Mouse (Mus musculus) forebrain, postnatal 0 days (tissue): ENCODE results near the gene Rnd2. TPM values are rescaled to one million over a fixed set of nuclear protein-coding genes. Genes with fewer than 3 reads are reported as not detected.
"Not testable (repeated sequence)": the region's sequence is repeated elsewhere in the genome, so short reads cannot be mapped to it uniquely, and the experiment has no call there.

ENCODE experiments used
- ATAC-seq: fragments of 200-750 bp; cut with Nextera tagmentation; 2 replicates; pipeline ENCODE4 v1.8.0; 2017; ENCODE audit warnings: mild to moderate bottlenecking, moderate library complexity
- DNase-seq: peaks from one replicate; pipeline ENCODE4 v3.0.0-alpha.2; 2015
- H3K27ac ChIP-seq: fragments of 300-500 bp; sonication (generic); 2 replicates; pipeline ENCODE4 v1.5.1; 2014; ENCODE audit warnings: low read depth, mild to moderate bottlenecking, antibody characterized with exemption, low read length, moderate library complexity, mixed read lengths
- H3K27me3 ChIP-seq: fragments of 300-500 bp; sonication (generic); 2 replicates; pipeline ENCODE4 v1.6.1; 2014; ENCODE audit warnings: mild to moderate bottlenecking, low read length, mixed read lengths; ENCODE audit not compliant: insufficient read depth
- H3K36me3 ChIP-seq: fragments of 300-500 bp; sonication (generic); 2 replicates; pipeline ENCODE4 v1.6.1; 2014; ENCODE audit warnings: mild to moderate bottlenecking, moderate library complexity; ENCODE audit not compliant: insufficient read depth
- H3K4me1 ChIP-seq: fragments of 300-500 bp; sonication (generic); 2 replicates; pipeline ENCODE4 v1.6.1; 2014; ENCODE audit warnings: antibody characterized with exemption; ENCODE audit not compliant: insufficient read depth
- H3K4me2 ChIP-seq: fragments of 300-500 bp; sonication (generic); 2 replicates; pipeline ENCODE4 v1.6.1; 2014; ENCODE audit warnings: low read depth, mild to moderate bottlenecking, moderate library complexity
- H3K4me3 ChIP-seq: fragments of 300-500 bp; sonication (generic); 2 replicates; pipeline ENCODE4 v1.5.1; 2014; ENCODE audit warnings: low read depth, low read length, mixed read lengths
- H3K9ac ChIP-seq: fragments of 300-500 bp; sonication (generic); 2 replicates; pipeline ENCODE4 v1.6.1; 2014; ENCODE audit warnings: mild to moderate bottlenecking
- H3K9me3 ChIP-seq: fragments of 300-500 bp; sonication (generic); 2 replicates; pipeline ENCODE4 v1.6.1; 2016; ENCODE audit warnings: low read length
- CTCF ChIP-seq: sonication (generic); IDR thresholded peaks from 2 replicates; pipeline ENCODE4 v1.5.1; 2016; ENCODE audit warnings: antibody characterized with exemption, control low read depth, low read depth
- WGBS: fragments of 180-500 bp; shearing (Covaris S2); extraction: QIAGEN DNeasy Blood & Tissue Kit; methylation state at CpG from one replicate; pipeline ENCODE4 v1.1.7; 2014; 5-methylcytosine and 5-hydroxymethylcytosine counted together
- polyA plus RNA-seq: library from polyadenylated mRNA; unstranded; fragments of >200 nt; fragmentation: Nextera tagmentation; extraction: Ambion mirVana; gene quantifications from 2 replicates; pipeline ENCODE4 v1.2.1, GENCODE M21; 2015
- total RNA-seq: library from RNA; depleted of rRNA; stranded (reverse); fragments of >200 nt; gene quantifications from 2 replicates; pipeline ENCODE4 v1.2.3, GENCODE M21; 2014

Gene Rnd2
- total and polyA plus RNA-seq, 2 experiments from 2014 or later = 71.4 to 96.6 TPM

DNA sequence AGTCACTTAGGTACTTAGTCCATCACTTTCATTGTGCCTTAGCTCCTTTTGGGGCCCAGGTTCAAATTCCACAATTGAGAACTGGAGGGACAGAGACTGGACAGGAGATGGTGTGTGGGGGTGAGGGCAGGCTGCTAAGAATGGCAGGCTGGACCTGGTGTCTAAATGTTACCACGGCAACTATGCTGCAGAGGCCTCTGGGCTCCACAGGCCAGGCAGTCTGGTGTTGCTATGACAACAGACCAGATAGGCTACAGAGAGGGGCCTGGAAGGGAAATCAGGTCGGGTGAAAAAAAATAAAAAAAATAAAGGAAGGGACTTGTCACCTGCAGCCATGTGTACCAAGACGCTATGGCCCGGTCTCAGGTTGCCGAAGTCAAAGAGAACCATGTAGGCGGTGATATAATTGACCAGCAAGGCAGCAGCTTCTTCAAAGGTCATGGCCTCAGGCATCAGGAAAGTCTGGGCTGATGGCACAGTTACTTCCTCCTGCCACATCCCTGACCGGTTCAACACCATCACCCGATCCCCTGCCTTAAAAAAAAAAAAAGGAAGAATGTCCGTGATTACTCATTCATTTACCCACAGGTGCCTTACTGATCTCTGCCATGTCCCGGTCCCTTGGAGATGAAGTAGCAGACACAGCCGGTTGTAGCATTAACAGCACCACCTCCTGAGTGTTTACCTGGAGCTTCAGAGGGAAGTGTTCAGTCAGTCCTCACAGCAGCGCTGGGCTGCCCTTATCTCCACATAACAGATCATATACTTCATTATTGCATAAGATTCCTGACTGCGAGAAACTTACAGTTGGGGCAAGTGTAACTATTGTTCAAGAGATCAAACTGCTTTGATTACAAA lies 2.0 kb upstream of the Rnd2 start:
- Histone ChIP-seq H3K9me3 (no peaks in the 10 kb centered on the region), H3K9ac (no peak overlapping the region), H3K4me1 (peaks cover 14% of the 10 kb centered on the region), H3K36me3 (peaks cover 43% of the 10 kb centered on the region), H3K27ac (no peak overlapping the region), H3K4me2 (peak overlapping the region; percentile 85), H3K27me3 (no peaks in the 10 kb centered on the region), H3K4me3 (no peak overlapping the region)
- DNase-seq (no peak), ATAC-seq (no peak; the same call in 1 of the 2 replicates)
- TF ChIP-seq CTCF = no peak
- WGBS = 36% methylated on average over 13 of the region's 13 CpGs

- H3K9me3 ChIP-seq = no peaks in the 10 kb centered on the region
- peaks cover 14% of the 10 kb centered on the region for H3K4me1 ChIP-seq
- H3K27ac ChIP-seq = peak overlapping the region; percentile 78
- H3K36me3 ChIP-seq = peaks cover 22% of the 10 kb centered on the region
- peak; percentile 50 for TF ChIP-seq CTCF
- H3K27me3 ChIP-seq = no peaks in the 10 kb centered on the region
- H3K4me3 ChIP-seq = peak overlapping the region; percentile 78
- WGBS = 3% methylated on average over 51 of the region's 51 CpGs
- peak overlapping the region; percentile 85 for H3K4me2 ChIP-seq
- H3K9ac ChIP-seq = peak overlapping the region; percentile 70
- ATAC-seq (peak; percentile 61), DNase-seq (peak; percentile 82)
These were observed 486 bp downstream of the Rnd2 start for GRCm38 (mm10) chr11:101465101-101465868.

DNA sequence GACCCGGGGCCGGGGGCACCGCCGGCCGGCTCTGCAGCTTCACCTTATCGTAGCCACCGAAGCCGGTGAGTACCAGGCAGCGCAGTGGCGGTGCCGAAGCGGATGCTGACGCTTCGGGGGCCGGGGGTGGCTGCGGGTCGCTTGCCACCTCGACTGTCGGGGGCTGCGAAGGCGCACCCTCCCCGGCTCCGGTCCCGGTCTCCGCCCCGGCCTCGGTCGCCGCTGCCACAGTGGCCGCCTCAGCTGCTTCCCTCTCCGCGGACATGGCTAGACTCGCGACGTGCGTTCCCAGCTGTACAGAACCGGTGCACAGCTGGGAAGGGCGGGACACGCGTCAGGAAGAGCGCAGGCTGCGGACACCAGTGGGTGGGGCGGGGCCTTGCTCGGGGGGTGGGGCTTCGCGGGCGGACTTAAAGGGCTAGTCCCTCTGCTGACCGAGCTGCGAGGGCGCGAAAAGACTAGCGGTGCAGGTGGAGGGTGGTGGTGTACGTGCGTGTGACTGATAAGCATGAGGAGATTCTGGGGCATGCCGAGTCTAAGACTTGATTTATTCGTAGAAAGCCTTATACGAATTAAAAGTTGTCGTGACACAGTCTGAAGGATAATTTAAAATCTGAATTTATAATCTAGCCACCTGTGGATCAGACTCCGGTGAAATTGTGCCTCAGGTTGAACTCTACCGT lies 1.2 kb downstream of the Rnd2 start, which contains the start of gene Vat1:
Gene Vat1, minus strand, starts transcription at position 362 of the 683 bp plus-strand sequence.
- no peaks in the 10 kb centered on the region for H3K27me3 ChIP-seq
- 1% methylated on average over 53 of the region's 60 CpGs for WGBS
- peak within 1 kb of the TSS; percentile 85 for H3K4me2 ChIP-seq
- H3K27ac ChIP-seq = peak within 1 kb of the TSS; percentile 78
- peak within 1 kb of the TSS; percentile 70 for H3K9ac ChIP-seq
- TF ChIP-seq CTCF = no peak
- H3K4me1 ChIP-seq = peaks cover 14% of the 10 kb centered on the region
- H3K4me3 ChIP-seq = peak within 1 kb of the TSS; percentile 78
- H3K36me3 ChIP-seq = peaks cover 22% of the 10 kb centered on the region
- DNase-seq = peak; percentile 81
- ATAC-seq = peak; percentile 65
- no peaks in the 10 kb centered on the region for H3K9me3 ChIP-seq

DNA sequence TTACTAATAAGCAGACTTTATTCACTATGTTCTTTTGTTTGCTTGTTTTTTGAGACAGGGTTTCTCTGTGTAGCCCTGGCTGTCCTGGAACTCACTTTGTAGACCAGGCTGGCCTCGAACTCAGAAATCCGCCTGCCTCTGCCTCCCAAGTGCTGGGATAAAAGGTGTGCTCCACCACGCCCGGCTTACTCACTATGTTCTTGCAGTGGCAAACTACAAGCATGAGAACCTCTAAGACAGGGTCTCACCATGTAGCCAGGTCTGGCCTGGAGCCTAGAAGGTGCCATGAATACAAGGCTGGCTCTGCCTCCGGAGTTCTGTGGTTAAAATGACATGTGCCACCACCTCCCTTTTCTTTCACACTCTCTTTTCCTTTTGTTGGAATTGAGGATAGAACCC lies 1.8 kb downstream of the Rnd2 start:
- WGBS = 53% methylated on average over 5 of the region's 5 CpGs
- not testable (repeated sequence) for H3K9me3 ChIP-seq
- H3K4me1 ChIP-seq = peaks cover 14% of the 10 kb centered on the region

GRCm38 (mm10) chr11:101467477-101468262 lies 2.9 kb downstream of the Rnd2 start:
- no peaks in the 10 kb centered on the region for H3K27me3 ChIP-seq
- peak; percentile 83 for DNase-seq
- peak overlapping the region; percentile 85 for H3K4me2 ChIP-seq
- H3K9me3 ChIP-seq = no peaks in the 10 kb centered on the region
- H3K9ac ChIP-seq = peak overlapping the region; percentile 74
- peaks cover 14% of the 10 kb centered on the region for H3K4me1 ChIP-seq
- ATAC-seq = peak; percentile 66
- TF ChIP-seq CTCF = peak; percentile 71
- 2% methylated on average over 54 of the region's 54 CpGs for WGBS
- peak overlapping the region; percentile 70 for H3K4me3 ChIP-seq
- H3K36me3 ChIP-seq = peaks cover 16% of the 10 kb centered on the region
- peak overlapping the region; percentile 78 for H3K27ac ChIP-seq

More for the DNA sequence above, 1.8 kb downstream of the Rnd2 start:
- H3K27me3 ChIP-seq, DNase-seq, ATAC-seq, H3K27ac ChIP-seq, H3K9ac ChIP-seq: not testable (repeated sequence)
- Histone ChIP-seq H3K36me3 (peaks cover 20% of the 10 kb centered on the region), H3K4me3 (peak overlapping the region; percentile 78), H3K4me2 (peak overlapping the region; percentile 85)

GRCm38 (mm10) chr11:101468263-101468688 lies 3.5 kb downstream of the Rnd2 start:
- Histone ChIP-seq H3K4me1 (peaks cover 14% of the 10 kb centered on the region), H3K36me3 (peaks cover 16% of the 10 kb centered on the region), H3K4me3 (peak overlapping the region; percentile 70), H3K27me3 (no peaks in the 10 kb centered on the region), H3K27ac (peak overlapping the region; percentile 78), H3K4me2 (peak overlapping the region; percentile 85), H3K9me3 (no peaks in the 10 kb centered on the region), H3K9ac (peak overlapping the region; percentile 74)
- peak; percentile 21 for ATAC-seq
- DNase-seq = peak; percentile 53
- TF ChIP-seq CTCF = no peak
- WGBS = under 1% methylated on average over 26 of the region's 31 CpGs
